Mouse (Mus musculus): ENCODE results near the gene Olfr993.

The Olfr993 gene

DNA sequence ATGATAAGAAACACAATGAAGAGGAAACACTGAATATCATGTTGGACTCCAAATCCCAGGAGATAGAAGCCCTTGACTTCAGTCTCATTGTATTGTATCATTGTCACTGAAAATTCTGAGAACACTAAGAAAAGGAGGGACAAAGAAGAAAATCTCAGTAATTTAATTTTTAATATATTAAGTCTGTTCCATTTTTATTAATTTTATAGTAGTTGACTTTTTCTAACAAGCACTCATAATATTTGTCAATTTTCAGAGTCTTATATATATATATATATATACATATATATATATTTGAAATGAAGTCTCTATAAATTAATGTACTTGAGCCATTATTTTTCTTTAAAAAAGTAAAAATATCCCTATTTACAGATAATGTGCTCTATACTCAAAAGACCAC lies at the start of gene Olfr993:
Gene Olfr993, minus strand, starts transcription at position 101 of the 400 bp plus-strand sequence.
- no peak for DNase-seq

DNA sequence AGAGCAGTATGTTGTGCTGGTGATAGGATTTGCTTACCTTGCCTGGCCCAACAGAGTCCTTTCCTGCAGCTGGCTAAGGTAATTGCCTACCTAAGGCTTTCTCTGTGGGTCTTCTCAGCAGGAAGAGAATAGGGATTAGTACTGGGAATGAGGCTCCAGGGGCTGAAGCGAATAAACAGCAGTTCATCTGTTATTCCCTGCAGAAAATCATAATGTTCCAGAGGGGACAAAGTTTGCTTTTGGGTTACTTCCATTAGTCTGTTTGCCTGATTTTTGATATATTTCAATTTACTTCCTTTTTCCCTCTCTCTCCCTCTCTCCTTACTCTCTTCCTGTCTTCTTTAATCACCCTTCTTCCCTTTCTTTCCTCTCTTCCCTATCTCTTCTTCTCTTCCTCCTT lies 28.9 kb upstream of the Olfr993 start, which contains the start of gene Olfr995:
Gene Olfr995, minus strand, starts transcription at position 101 of the 400 bp plus-strand sequence.
- no peak for DNase-seq

DNA sequence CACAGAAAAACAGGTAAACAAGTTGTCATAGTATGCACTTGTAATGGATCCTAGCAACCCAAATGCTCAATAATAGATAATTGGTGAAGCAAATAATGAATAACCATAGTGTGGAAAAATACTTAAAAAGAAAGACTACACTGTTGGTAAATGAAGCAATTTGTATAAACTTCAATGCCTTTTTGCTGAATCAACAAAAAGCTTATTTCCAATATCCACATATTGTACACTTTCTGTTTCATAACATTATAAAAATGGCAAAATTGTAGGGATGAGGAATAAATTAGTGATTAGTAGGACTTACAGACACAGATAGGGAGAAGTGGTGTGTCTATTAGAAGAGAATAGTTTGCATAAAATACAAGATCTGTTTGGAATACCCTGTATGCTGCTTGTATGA lies 27.9 kb upstream of the Olfr993 start:
- DNase-seq, result no peak

DNA sequence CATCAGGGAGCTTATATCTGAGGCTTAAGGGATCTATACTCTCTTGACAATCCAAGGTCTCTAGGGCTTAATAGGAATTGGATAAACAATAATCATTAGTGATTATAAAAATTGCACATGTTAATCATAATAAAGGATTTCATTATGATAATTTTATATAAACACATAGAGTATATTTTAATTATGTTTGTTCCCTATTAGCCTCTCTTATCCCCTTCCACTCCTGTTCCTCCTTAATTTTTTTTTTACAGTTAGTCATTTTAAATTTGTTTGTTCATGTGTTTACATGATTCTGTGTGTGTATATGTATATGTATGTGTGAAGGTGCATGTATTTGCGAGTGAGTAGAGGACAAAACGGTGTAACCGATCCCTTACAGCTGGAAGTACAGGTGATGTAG lies 21.7 kb upstream of the Olfr993 start, which contains the start of gene Olfr994:
Gene Olfr994, minus strand, starts transcription at position 101 of the 400 bp plus-strand sequence.
- DNase-seq, result no peak

DNA sequence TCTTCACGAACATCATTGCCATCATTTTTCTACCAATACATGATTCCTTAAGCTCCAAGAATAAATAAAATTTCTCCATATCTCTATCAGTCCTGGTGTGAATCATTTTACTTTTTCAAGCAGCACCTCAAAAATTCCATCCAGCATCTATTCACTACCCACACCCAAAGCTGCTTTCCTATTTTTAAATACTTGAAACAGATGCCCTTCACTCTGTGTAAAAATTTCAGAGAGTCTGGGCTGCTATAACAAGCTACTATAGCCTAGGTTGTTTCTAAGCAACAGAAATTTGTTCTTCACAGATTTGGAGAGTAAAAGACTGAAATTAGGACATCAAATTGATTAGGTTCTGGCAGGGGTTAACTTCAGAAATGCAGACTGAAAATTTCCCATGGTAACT lies 11.2 kb upstream of the Olfr993 start:
- DNase-seq, result no peak

DNA sequence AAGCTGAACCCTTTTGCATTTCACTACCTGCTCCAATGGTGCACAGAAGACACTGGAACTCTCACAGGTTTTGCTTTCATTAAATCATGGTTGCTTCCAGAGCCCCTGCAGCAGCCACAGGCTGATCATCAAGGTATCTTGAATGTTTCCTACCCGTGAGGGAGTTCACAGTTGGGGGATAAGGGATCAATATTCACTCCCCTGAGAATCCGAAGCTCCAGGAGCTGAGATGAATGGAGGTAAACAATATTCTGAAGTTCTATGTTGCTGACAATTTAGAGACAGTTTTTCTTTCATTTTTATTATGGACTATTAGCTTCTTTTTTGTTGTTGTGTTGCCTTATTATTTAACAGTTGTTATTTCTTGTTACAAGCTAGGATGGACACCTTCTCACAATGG lies 5.3 kb downstream of the Olfr993 start, which contains the start of gene Olfr992:
Gene Olfr992, minus strand, starts transcription at position 101 of the 400 bp plus-strand sequence.
- DNase-seq, result no peak

All from kidney, adult 18-20 months (tissue).